Mouse (Mus musculus) liver, adult 2 months (tissue): ENCODE measurements around the gene Ptma.

ENCODE experiments used
- CTCF ChIP-seq: fragments of 200-500 bp; IDR thresholded peaks from 2 replicates; pipeline ENCODE4 v1.5.1; 2011; ENCODE audit warnings: low read depth, low read length, control low read depth
- POLR2A ChIP-seq: fragments of 200-500 bp; IDR thresholded peaks from 2 replicates; pipeline ENCODE4 v1.6.1; 2011; ENCODE audit warnings: low read length, control low read depth; ENCODE audit not compliant: insufficient read depth; ENCODE audit errors: extremely low read depth

DNA sequence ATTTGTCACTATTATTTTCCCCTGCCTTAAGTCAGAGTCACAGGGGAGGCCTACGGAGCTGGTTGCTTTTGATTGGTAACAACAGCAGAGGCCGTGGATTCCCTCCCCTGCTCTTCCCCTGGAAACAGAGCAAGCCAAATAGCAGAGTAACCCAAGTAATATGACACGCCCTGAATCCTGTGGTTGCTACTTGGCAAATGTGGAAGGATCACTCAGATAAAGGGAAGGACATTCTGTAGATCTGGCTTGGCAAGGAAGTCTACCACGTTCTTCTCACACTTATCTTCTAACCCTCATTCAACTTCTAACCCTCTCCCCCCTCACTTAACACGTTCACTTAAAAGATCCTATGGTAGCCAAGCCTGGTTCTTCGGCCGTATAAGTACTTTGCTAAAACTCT is 31.3 kb downstream of the Ptma start:
- no peak for TF ChIP-seq CTCF
- TF ChIP-seq POLR2A, result no peak
